Mouse (Mus musculus): ENCODE measurements around the gene Cobl. TPM values are rescaled to one million over a fixed set of nuclear protein-coding genes. Genes with fewer than 3 reads are reported as not detected.

The Cobl gene
- total RNA-seq, 1 experiment: 36.5 TPM

DNA sequence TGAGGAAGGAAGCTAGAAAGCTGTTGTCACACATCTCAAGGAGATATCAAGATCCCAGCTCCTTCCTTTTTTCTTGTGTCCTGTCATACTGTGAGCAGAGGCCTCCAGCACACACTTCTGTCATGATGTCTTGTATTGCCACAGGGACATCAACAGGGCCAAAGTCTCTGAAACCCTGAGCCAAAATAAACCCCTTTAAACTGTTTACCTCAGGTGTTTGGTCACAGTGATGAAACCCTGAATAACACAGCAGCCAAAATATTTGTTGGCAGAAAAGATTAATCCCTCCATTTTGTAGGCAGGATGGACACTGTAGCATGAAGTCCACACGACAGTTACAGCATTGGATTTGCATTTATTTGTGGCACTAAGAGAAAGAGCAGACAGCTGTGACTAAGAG lies 228.4 kb downstream of the Cobl start:
- H3K4me3 ChIP-seq (ENCODE audit: insufficient read depth in 1 of 2, low read depth in 1 of 2, low read length in 2 of 2, poor library complexity in 1 of 2, severe bottlenecking in 1 of 2): no peak overlapping the region
- peaks cover 6% of the 10 kb centered on the region for H3K36me3 ChIP-seq (ENCODE audit: control insufficient read depth, insufficient read depth, low read length, poor library complexity, severe bottlenecking)
- H3K9me3 ChIP-seq (ENCODE audit: control insufficient read depth, insufficient read depth, low read depth, low read length): no peaks in the 10 kb centered on the region
- in situ Hi-C loops (cut with MboI; ENCODE audit: low sequenced_read_pairs in 2 of 2, unreplicated experiment in 2 of 2): no loop called here
- no peak overlapping the region for H3K9ac ChIP-seq (ENCODE audit: insufficient read depth, low read depth, low read length, poor library complexity, severe bottlenecking)
- TF ChIP-seq HCFC1 (IDR thresholded peaks at IDR 0.05; ENCODE audit: borderline replicate concordance, insufficient read depth, low read length): no peak
- no peak for TF ChIP-seq MAFK (IDR thresholded peaks at IDR 0.05; ENCODE audit: insufficient read depth, low read depth, low read length)
- no peak for TF ChIP-seq ZC3H11A (IDR thresholded peaks at IDR 0.05; ENCODE audit: borderline replicate concordance, low read depth, low read length)
- TF ChIP-seq ZNF384 (IDR thresholded peaks at IDR 0.05; ENCODE audit: low read depth, low read length): no peak
- no peak for TF ChIP-seq CHD2 (IDR thresholded peaks at IDR 0.05; ENCODE audit: low read depth, low read length)
- DNase-seq (ENCODE audit: low read depth, low spot score): no peak
- no peak overlapping the region for H3K27ac ChIP-seq (ENCODE audit: insufficient read depth, low read depth, low read length, poor library complexity, severe bottlenecking)
- H3K4me1 ChIP-seq (ENCODE audit: control insufficient read depth in 2 of 2, insufficient read depth in 2 of 2, low read length in 2 of 2, poor library complexity in 1 of 2): no peaks in the 10 kb centered on the region

DNA sequence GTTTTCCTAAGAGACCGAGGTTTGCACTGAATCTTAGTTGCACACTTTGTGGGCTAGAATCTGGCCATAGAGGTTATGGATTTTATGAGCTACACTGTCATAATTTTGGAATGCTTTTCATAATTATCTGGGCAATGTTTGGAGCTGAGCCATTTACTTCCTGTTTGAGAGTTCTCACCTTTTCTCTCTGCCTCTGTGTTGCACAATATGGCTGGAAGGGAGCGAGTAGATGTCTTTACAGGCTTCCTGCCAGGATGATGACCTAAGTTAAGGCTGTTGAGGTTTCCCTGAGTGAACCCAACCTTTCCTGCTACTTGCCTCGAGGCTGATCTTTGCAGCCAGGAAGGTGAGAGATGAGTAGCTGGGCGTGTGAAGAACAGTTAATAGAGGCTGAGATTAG lies 229.9 kb downstream of the Cobl start:
- in situ Hi-C loops (cut with MboI; ENCODE audit: low sequenced_read_pairs in 2 of 2, unreplicated experiment in 2 of 2): no loop called here
- TF ChIP-seq MAFK (IDR thresholded peaks at IDR 0.05; ENCODE audit: insufficient read depth, low read depth, low read length): no peak
- no peak for TF ChIP-seq CHD2 (IDR thresholded peaks at IDR 0.05; ENCODE audit: low read depth, low read length)
- TF ChIP-seq ZC3H11A (IDR thresholded peaks at IDR 0.05; ENCODE audit: borderline replicate concordance, low read depth, low read length): no peak
- no peak for TF ChIP-seq HCFC1 (IDR thresholded peaks at IDR 0.05; ENCODE audit: borderline replicate concordance, insufficient read depth, low read length)
- no peak for TF ChIP-seq ZNF384 (IDR thresholded peaks at IDR 0.05; ENCODE audit: low read depth, low read length)
- Histone ChIP-seq H3K4me3 (ENCODE audit: insufficient read depth in 1 of 2, low read depth in 1 of 2, low read length in 2 of 2, poor library complexity in 1 of 2, severe bottlenecking in 1 of 2) (no peak overlapping the region), H3K36me3 (ENCODE audit: control insufficient read depth, insufficient read depth, low read length, poor library complexity, severe bottlenecking) (peaks cover 6% of the 10 kb centered on the region), H3K9me3 (ENCODE audit: control insufficient read depth, insufficient read depth, low read depth, low read length) (no peaks in the 10 kb centered on the region), H3K4me1 (ENCODE audit: control insufficient read depth in 2 of 2, insufficient read depth in 2 of 2, low read length in 2 of 2, poor library complexity in 1 of 2) (no peaks in the 10 kb centered on the region), H3K9ac (ENCODE audit: insufficient read depth, low read depth, low read length, poor library complexity, severe bottlenecking) (no peak overlapping the region), H3K27ac (ENCODE audit: insufficient read depth, low read depth, low read length, poor library complexity, severe bottlenecking) (no peak overlapping the region)
- no peak for DNase-seq (ENCODE audit: low read depth, low spot score)

- no peaks in the 10 kb centered on the region for H3K9me3 ChIP-seq (ENCODE audit: control insufficient read depth, insufficient read depth, low read depth, low read length)
- no peak overlapping the region for H3K4me3 ChIP-seq (ENCODE audit: insufficient read depth in 1 of 2, low read depth in 1 of 2, low read length in 2 of 2, poor library complexity in 1 of 2, severe bottlenecking in 1 of 2)
- no peak for DNase-seq (ENCODE audit: low read depth, low spot score)
- H3K4me1 ChIP-seq (ENCODE audit: control insufficient read depth in 2 of 2, insufficient read depth in 2 of 2, low read length in 2 of 2, poor library complexity in 1 of 2): no peaks in the 10 kb centered on the region
- H3K9ac ChIP-seq (ENCODE audit: insufficient read depth, low read depth, low read length, poor library complexity, severe bottlenecking): no peak overlapping the region
- peaks cover 6% of the 10 kb centered on the region for H3K36me3 ChIP-seq (ENCODE audit: control insufficient read depth, insufficient read depth, low read length, poor library complexity, severe bottlenecking)
- TF ChIP-seq CHD2 (IDR thresholded peaks at IDR 0.05; ENCODE audit: low read depth, low read length): no peak
- H3K27ac ChIP-seq (ENCODE audit: insufficient read depth, low read depth, low read length, poor library complexity, severe bottlenecking): no peak overlapping the region
- in situ Hi-C loops (cut with MboI; ENCODE audit: low sequenced_read_pairs in 2 of 2, unreplicated experiment in 2 of 2): no loop called here
Measured at GRCm38 (mm10) chr11:12234126-12234525, 230.6 kb downstream of the Cobl start.

DNA sequence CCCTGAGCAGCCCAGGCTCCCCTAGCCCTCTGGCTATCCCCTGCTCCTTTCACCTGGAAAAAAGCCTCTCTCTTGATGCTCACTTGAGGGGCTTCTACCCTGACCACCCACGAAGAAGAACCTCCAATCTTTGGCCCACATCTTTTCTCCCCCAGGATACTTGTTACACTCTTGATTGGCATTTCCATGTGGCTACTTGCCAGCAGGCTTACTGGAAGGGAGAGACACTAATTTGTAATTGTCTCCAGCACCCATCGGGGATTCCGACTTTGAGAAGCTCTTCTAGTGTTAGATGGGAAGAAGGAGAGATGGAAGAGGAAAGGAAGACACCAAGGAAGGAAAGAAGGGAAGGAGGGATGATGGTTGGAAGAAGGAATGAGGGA lies 232.0 kb downstream of the Cobl start:
- H3K4me3 ChIP-seq (ENCODE audit: insufficient read depth in 1 of 2, low read depth in 1 of 2, low read length in 2 of 2, poor library complexity in 1 of 2, severe bottlenecking in 1 of 2): no peak overlapping the region
- no peak overlapping the region for H3K27ac ChIP-seq (ENCODE audit: insufficient read depth, low read depth, low read length, poor library complexity, severe bottlenecking)
- TF ChIP-seq MAFK (IDR thresholded peaks at IDR 0.05; ENCODE audit: insufficient read depth, low read depth, low read length) (no peak), HCFC1 (IDR thresholded peaks at IDR 0.05; ENCODE audit: borderline replicate concordance, insufficient read depth, low read length) (no peak), ZC3H11A (IDR thresholded peaks at IDR 0.05; ENCODE audit: borderline replicate concordance, low read depth, low read length) (no peak), ZNF384 (IDR thresholded peaks at IDR 0.05; ENCODE audit: low read depth, low read length) (no peak), CHD2 (IDR thresholded peaks at IDR 0.05; ENCODE audit: low read depth, low read length) (no peak)
- H3K9ac ChIP-seq (ENCODE audit: insufficient read depth, low read depth, low read length, poor library complexity, severe bottlenecking): no peak overlapping the region
- peaks cover 5% of the 10 kb centered on the region for H3K36me3 ChIP-seq (ENCODE audit: control insufficient read depth, insufficient read depth, low read length, poor library complexity, severe bottlenecking)
- no peaks in the 10 kb centered on the region for H3K4me1 ChIP-seq (ENCODE audit: control insufficient read depth in 2 of 2, insufficient read depth in 2 of 2, low read length in 2 of 2, poor library complexity in 1 of 2)
- H3K9me3 ChIP-seq (ENCODE audit: control insufficient read depth, insufficient read depth, low read depth, low read length): no peaks in the 10 kb centered on the region
- in situ Hi-C loops (cut with MboI; ENCODE audit: low sequenced_read_pairs in 2 of 2, unreplicated experiment in 2 of 2): no loop called here
- no peak for DNase-seq (ENCODE audit: low read depth, low spot score)

DNA sequence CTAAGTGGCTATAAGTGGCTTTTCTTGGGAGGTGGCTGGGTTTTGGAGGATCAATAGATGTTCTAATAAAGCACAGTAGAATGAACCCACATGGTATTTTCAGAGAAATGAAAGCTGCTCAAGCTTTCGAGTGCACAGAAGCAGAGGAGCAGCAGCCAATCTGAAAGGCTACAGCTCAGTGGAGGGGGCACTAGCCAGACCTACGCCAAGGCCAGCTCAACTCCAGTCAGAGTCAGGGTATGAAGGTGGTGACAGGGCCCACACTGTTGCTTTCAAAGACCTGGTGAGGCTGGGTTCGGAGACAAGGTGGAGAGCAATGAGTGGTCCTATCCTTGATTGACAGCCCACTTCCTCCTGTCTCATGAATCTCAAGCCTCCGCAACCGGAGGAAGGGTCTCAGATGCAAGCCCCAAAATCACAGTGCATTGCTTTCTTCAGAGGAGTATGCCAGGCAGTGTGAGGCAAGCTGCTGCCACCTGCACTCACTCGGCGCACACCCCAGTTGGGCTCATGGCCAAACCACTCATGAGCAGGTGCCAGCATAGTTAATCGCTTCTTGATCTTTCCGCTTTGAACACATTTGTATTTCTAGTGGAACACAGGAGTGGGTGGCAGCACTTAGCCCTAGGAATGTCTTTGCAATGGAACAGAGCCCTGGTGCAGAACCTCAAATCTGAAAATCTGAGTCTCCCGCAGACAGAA lies 232.6 kb downstream of the Cobl start:
- H3K4me1 ChIP-seq (ENCODE audit: control insufficient read depth in 2 of 2, insufficient read depth in 2 of 2, low read length in 2 of 2, poor library complexity in 1 of 2): no peaks in the 10 kb centered on the region
- in situ Hi-C loops (cut with MboI; ENCODE audit: low sequenced_read_pairs in 2 of 2, unreplicated experiment in 2 of 2): no loop called here
- H3K4me3 ChIP-seq (ENCODE audit: insufficient read depth in 1 of 2, low read depth in 1 of 2, low read length in 2 of 2, poor library complexity in 1 of 2, severe bottlenecking in 1 of 2): no peak overlapping the region
- H3K27ac ChIP-seq (ENCODE audit: insufficient read depth, low read depth, low read length, poor library complexity, severe bottlenecking): no peak overlapping the region
- peaks cover 3% of the 10 kb centered on the region for H3K36me3 ChIP-seq (ENCODE audit: control insufficient read depth, insufficient read depth, low read length, poor library complexity, severe bottlenecking)
- H3K9ac ChIP-seq (ENCODE audit: insufficient read depth, low read depth, low read length, poor library complexity, severe bottlenecking): no peak overlapping the region
- no peak for TF ChIP-seq ZC3H11A (IDR thresholded peaks at IDR 0.05; ENCODE audit: borderline replicate concordance, low read depth, low read length)
- TF ChIP-seq CHD2 (IDR thresholded peaks at IDR 0.05; ENCODE audit: low read depth, low read length): no peak
- TF ChIP-seq MAFK (IDR thresholded peaks at IDR 0.05; ENCODE audit: insufficient read depth, low read depth, low read length): no peak
- TF ChIP-seq ZNF384 (IDR thresholded peaks at IDR 0.05; ENCODE audit: low read depth, low read length): no peak
- no peak for TF ChIP-seq HCFC1 (IDR thresholded peaks at IDR 0.05; ENCODE audit: borderline replicate concordance, insufficient read depth, low read length)
- H3K9me3 ChIP-seq (ENCODE audit: control insufficient read depth, insufficient read depth, low read depth, low read length): no peaks in the 10 kb centered on the region
- DNase-seq (ENCODE audit: low read depth, low spot score): no peak
